ENCODE assay signal across 27 mouse cellular contexts in the genomic region with DNA sequence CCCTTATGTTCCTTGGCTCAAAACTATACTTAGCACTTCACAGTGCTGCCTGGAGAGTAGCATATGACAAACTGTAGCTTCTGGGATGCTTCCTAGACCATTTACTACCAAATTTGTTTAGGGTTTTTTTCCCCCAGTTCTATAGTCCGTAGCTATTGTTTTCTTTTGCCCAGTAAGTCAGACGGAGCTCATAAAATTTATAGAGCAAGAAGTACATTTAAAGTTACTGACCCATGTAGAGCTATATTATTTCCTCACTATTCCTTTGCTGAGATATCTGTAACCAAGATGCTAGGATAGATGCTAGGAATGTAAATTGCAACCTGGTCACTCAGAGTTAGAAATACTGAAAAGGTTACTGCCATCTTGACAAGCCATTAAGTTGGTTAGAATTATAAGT.
"Had no signal": no experiment of that assay in that cellular context is flagged by ENCODE, and none has a peak within 500 bp of the region (broad histone marks: within the 10 kb centered on the region; RNA-seq: fewer than 3 reads in every experiment).

No protein-coding gene starts in this region.

- DNase-seq: gastrocnemius, adult 2 months; gastrocnemius, postnatal 10 days; gastrocnemius, postnatal 25 days; heart, adult 18-20 months; heart, postnatal 10 days; heart, postnatal 4 days; kidney, adult 18-20 months; kidney, postnatal 14 days; kidney, postnatal 4 days; liver; liver, embryonic 13.5 days; liver, postnatal 0 days had no signal

- H3K27me3 ChIP-seq: heart, embryonic 12.5 days; hindbrain, embryonic 12.5 days; intestine, embryonic 15.5 days; limb, embryonic 12.5 days; liver, embryonic 13.5 days; liver, embryonic 15.5 days had no signal

- H3K4me1 ChIP-seq: heart, embryonic 10.5 days; heart, embryonic 12.5 days; hindbrain, embryonic 10.5 days; hindbrain, embryonic 12.5 days; intestine, embryonic 15.5 days; limb, embryonic 10.5 days; limb, embryonic 12.5 days; liver, embryonic 13.5 days; liver, embryonic 15.5 days had no signal

- H3K9me3 ChIP-seq: heart, embryonic 10.5 days; heart, embryonic 12.5 days; hindbrain, embryonic 10.5 days; hindbrain, embryonic 12.5 days; intestine, embryonic 15.5 days; limb, embryonic 10.5 days; limb, embryonic 12.5 days; liver, embryonic 13.5 days; liver, embryonic 15.5 days had no signal

- ATAC-seq: hindbrain, embryonic 16.5 days; inflammation-experienced regulatory T-cells, adult 6 months; intestine, embryonic 15.5 days; intestine, postnatal 0 days; liver, postnatal 0 days had no signal

- H3K27ac ChIP-seq: gastrocnemius, adult 2 months; heart, embryonic 10.5 days; hindbrain, embryonic 10.5 days; hindbrain, embryonic 12.5 days; hindbrain, embryonic 14.5 days; intestine, embryonic 15.5 days; layer of hippocampus, adult 2 months; left cerebral cortex, adult 2 months; limb, embryonic 10.5 days; limb, embryonic 12.5 days; liver, embryonic 13.5 days; liver, embryonic 15.5 days had no signal

- H3K4me3 ChIP-seq: gastrocnemius, adult 2 months; heart, embryonic 10.5 days; heart, embryonic 12.5 days; hindbrain, embryonic 10.5 days; hindbrain, embryonic 12.5 days; intestine, embryonic 15.5 days; layer of hippocampus, adult 2 months; left cerebral cortex, adult 2 months; limb, embryonic 10.5 days; limb, embryonic 12.5 days; liver, embryonic 13.5 days; liver, embryonic 15.5 days had no signal

- H3K4me2 ChIP-seq: heart, embryonic 12.5 days; hindbrain, embryonic 12.5 days; hindbrain, embryonic 14.5 days; intestine, embryonic 15.5 days; limb, embryonic 12.5 days; liver, embryonic 11.5 days; liver, embryonic 13.5 days; liver, embryonic 15.5 days had no signal

- H3K9ac ChIP-seq: heart, embryonic 12.5 days; hindbrain, embryonic 12.5 days; hindbrain, embryonic 14.5 days; intestine, embryonic 15.5 days; limb, embryonic 12.5 days; liver, embryonic 13.5 days; liver, embryonic 15.5 days; liver, postnatal 0 days had no signal

- H3K36me3 ChIP-seq: heart, embryonic 10.5 days; heart, embryonic 12.5 days; hindbrain, embryonic 10.5 days; hindbrain, embryonic 12.5 days; intestine, embryonic 15.5 days; limb, embryonic 10.5 days; limb, embryonic 12.5 days; liver, embryonic 13.5 days; liver, embryonic 15.5 days had no signal
